Mouse (Mus musculus) right cerebral cortex, postnatal 25 days (tissue): Measurements from ENCODE around the gene Stxbp2.

Experiments used
- DNase-seq: peaks from one replicate; pipeline ENCODE4 v3.0.0; 2022

The Stxbp2 gene

DNA sequence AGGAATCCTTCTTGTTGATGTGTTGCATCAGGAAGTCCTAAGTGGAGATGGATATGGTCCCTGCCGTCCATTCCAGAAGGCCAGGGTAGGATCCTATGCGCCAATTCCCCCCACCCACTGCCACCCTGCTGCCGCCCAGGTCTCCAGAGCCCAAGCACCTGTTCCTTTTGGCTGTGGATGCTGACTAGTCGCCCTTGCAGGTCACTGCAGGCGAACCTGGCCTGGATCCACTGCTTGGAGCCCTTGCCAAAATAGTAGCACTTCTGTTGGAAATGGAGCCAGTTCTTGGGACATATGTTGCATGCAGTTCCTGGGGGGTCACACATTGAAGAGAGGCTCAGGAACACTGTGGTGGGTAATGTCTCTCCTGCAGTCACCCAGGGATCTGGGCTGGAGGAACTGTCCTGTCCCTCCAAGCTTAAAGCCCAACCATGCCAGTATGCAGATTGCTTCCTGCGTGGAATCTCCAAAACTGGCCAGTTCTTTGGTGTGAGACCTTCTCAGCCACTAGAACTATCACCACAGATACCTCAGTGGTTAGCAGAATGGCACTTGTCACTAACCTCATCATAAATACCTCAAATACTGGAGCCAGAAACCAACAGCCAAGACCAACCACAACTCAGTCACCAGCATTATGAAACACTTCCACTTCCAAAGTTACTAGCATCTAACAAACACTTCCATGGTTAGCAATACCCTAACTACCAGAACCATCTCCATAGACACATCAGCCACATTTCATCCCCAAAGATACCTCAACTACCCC, 52.8 kb downstream of the Stxbp2 start:
- no peak for DNase-seq

DNA sequence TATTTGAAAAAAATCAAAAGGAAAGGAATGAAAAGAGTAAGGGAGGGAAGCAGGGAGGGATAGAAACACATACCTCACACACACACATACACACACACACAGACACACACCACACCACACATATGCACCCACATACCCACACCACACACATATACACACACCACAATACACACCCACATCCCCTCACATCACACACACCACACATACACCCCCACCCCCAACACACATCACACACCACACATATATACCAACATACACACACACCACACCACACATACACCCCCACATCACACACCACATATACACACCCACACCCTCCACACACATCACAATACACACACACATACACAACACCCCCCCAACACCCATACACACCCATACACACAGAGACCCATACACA, 53.8 kb downstream of the Stxbp2 start:
- DNase-seq, result no peak

DNA sequence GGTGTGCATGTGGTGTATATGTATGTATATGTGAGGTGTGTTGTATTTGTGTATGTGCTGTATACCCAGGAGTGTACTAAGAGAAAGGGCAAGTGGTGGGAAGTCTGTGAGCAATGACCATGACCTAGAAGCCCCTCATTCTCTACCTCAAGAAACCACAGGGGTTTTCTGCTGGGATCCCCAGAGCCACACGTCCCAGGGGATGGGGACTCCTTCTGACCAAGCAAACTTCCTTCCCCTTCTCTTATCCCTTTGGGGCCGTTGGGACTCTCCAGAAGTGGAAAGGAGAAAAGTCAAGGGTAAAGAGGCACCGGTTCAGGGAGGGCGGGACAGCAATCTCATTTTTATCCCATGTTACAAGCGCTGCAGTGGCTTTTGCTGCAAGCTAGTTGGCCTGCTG, 54.7 kb downstream of the Stxbp2 start:
- no peak for DNase-seq

DNA sequence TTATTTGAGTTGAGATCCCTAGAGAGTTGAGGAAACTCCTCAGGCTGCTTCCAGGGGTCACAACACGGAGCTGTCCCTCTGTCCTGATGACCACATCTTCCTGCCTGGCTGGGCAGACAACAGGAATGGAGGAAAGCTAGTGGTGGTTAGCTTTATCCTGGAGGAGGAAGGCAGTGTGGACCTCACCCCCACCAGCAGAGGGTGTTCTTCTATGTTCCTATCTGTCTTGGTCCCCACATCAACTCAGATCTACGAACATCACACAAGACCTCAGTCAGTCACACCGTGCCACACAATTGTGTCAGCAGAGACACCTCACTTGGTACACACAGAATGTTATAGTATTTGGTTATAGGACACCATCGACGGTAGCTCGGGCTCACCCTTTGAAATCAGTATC, 56.8 kb downstream of the Stxbp2 start:
- DNase-seq, result no peak

DNA sequence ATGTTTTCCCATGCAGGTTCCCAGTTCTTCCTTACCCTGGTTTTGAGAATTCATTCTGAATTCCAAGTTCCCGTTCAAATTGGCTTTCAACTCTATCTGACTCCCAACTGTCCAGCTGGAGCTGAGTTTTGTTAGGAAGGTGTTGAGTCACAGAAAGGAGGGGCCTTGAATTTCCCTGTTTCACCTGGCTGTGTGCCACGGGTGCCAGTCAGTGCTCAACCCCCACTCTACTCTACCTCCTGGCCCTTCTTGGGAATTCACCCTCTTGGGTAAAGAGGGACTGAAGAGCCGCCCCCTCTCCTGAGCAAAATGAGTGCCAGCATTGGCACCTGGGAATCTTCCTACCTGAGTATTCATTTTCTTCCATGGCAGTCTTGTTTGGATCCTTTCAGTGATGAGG, 60.0 kb downstream of the Stxbp2 start:
- no peak for DNase-seq
